Mouse (Mus musculus): Measurements from ENCODE around the gene Mypn. TPM values are rescaled to one million over a fixed set of nuclear protein-coding genes. Genes with fewer than 3 reads are reported as not detected.

Gene Mypn
- polyA plus RNA-seq, 1 experiment from 2014 or later, result 0.05 TPM

GRCm38 (mm10) chr10:63236663-63237062, 32.9 kb upstream of the Mypn start:
- WGBS, result 93% methylated on average over 6 of the region's 6 CpGs
- no peak for ATAC-seq
- Histone ChIP-seq H3K27ac (no peak overlapping the region), H3K36me3 (no peaks in the 10 kb centered on the region), H3K9ac (replicated peaks) (no peak overlapping the region), H3K4me2 (replicated peaks) (no peak overlapping the region), H3K27me3 (no peaks in the 10 kb centered on the region), H3K4me1 (replicated peaks) (0 out of 2 replicates have a peak, but pooled peaks cover under 1% of the 10 kb centered on the region), H3K9me3 (no peaks in the 10 kb centered on the region), H3K4me3 (replicated peaks) (no peak overlapping the region)

GRCm38 (mm10) chr10:63235889-63236288, 32.1 kb upstream of the Mypn start:
- WGBS, result 90% methylated on average over 8 of the region's 8 CpGs
- Histone ChIP-seq H3K27me3 (no peaks in the 10 kb centered on the region), H3K4me2 (replicated peaks) (no peak overlapping the region), H3K9ac (replicated peaks) (no peak overlapping the region), H3K9me3 (no peaks in the 10 kb centered on the region), H3K36me3 (no peaks in the 10 kb centered on the region), H3K4me3 (replicated peaks) (no peak overlapping the region), H3K27ac (no peak overlapping the region), H3K4me1 (replicated peaks) (no peaks in the 10 kb centered on the region)
- ATAC-seq, result no peak

- Histone ChIP-seq H3K4me2 (replicated peaks) (no peak overlapping the region), H3K36me3 (no peaks in the 10 kb centered on the region), H3K27me3 (no peaks in the 10 kb centered on the region), H3K9me3 (no peaks in the 10 kb centered on the region), H3K27ac (no peak overlapping the region), H3K9ac (replicated peaks) (no peak overlapping the region), H3K4me1 (replicated peaks) (no peaks in the 10 kb centered on the region), H3K4me3 (replicated peaks) (no peak overlapping the region)
- 88% methylated on average over 5 of the region's 5 CpGs for WGBS
- no peak for ATAC-seq
These were observed 30.4 kb upstream of the Mypn start for GRCm38 (mm10) chr10:63234133-63234532.

GRCm38 (mm10) chr10:63231630-63232029, 27.9 kb upstream of the Mypn start:
- no peak overlapping the region for H3K9ac ChIP-seq (replicated peaks)
- H3K27ac ChIP-seq, result no peak overlapping the region
- no peak for ATAC-seq
- 91% methylated on average over 5 of the region's 5 CpGs for WGBS
- H3K4me3 ChIP-seq (replicated peaks), result no peak overlapping the region
- H3K36me3 ChIP-seq, result no peaks in the 10 kb centered on the region
- H3K27me3 ChIP-seq, result no peaks in the 10 kb centered on the region
- H3K4me1 ChIP-seq (replicated peaks), result no peaks in the 10 kb centered on the region
- H3K4me2 ChIP-seq (replicated peaks), result no peak overlapping the region
- no peaks in the 10 kb centered on the region for H3K9me3 ChIP-seq

GRCm38 (mm10) chr10:63230854-63231253, 27.1 kb upstream of the Mypn start:
- H3K36me3 ChIP-seq, result no peaks in the 10 kb centered on the region
- whole genome bisulfite sequencing, result 48% methylated on average over 3 of the region's 5 CpGs
- ATAC-seq, result no peak
- H3K27me3 ChIP-seq, result no peaks in the 10 kb centered on the region
- H3K4me1 ChIP-seq (replicated peaks), result no peaks in the 10 kb centered on the region
- H3K9ac ChIP-seq (replicated peaks), result no peak overlapping the region
- no peaks in the 10 kb centered on the region for H3K9me3 ChIP-seq
- H3K4me2 ChIP-seq (replicated peaks), result no peak overlapping the region
- no peak overlapping the region for H3K27ac ChIP-seq
- H3K4me3 ChIP-seq (replicated peaks), result no peak overlapping the region

- 88% methylated on average over 7 of the region's 7 CpGs for WGBS
- no peaks in the 10 kb centered on the region for H3K27me3 ChIP-seq
- ATAC-seq, result no peak
These were observed 26.5 kb upstream of the Mypn start for GRCm38 (mm10) chr10:63230266-63230665.

GRCm38 (mm10) chr10:63224341-63224740, 20.6 kb upstream of the Mypn start:
- Histone ChIP-seq H3K4me2 (replicated peaks) (no peak overlapping the region), H3K4me3 (replicated peaks) (no peak overlapping the region), H3K4me1 (replicated peaks) (no peaks in the 10 kb centered on the region), H3K27me3 (no peaks in the 10 kb centered on the region), H3K9me3 (no peaks in the 10 kb centered on the region), H3K36me3 (no peaks in the 10 kb centered on the region), H3K27ac (no peak overlapping the region), H3K9ac (replicated peaks) (no peak overlapping the region)
- WGBS, result 78% methylated on average over 12 of the region's 12 CpGs
- no peak for ATAC-seq

More at GRCm38 (mm10) chr10:63230266-63230665, 26.5 kb upstream of the Mypn start:
- Histone ChIP-seq H3K4me2 (replicated peaks) (no peak overlapping the region), H3K9ac (replicated peaks) (no peak overlapping the region), H3K36me3 (no peaks in the 10 kb centered on the region), H3K4me1 (replicated peaks) (no peaks in the 10 kb centered on the region), H3K4me3 (replicated peaks) (no peak overlapping the region), H3K27ac (no peak overlapping the region), H3K9me3 (no peaks in the 10 kb centered on the region)

- no peak for ATAC-seq
- Histone ChIP-seq H3K27ac (no peak overlapping the region), H3K9me3 (no peaks in the 10 kb centered on the region), H3K36me3 (no peaks in the 10 kb centered on the region), H3K4me2 (replicated peaks) (no peak overlapping the region), H3K4me3 (replicated peaks) (no peak overlapping the region), H3K27me3 (no peaks in the 10 kb centered on the region), H3K9ac (replicated peaks) (no peak overlapping the region), H3K4me1 (replicated peaks) (no peaks in the 10 kb centered on the region)
- 61% methylated on average over 7 of the region's 7 CpGs for WGBS
These were observed 17.5 kb upstream of the Mypn start for GRCm38 (mm10) chr10:63221081-63221783.

- 67% methylated on average over 6 of the region's 6 CpGs for WGBS
- H3K36me3 ChIP-seq, result no peaks in the 10 kb centered on the region
- H3K9ac ChIP-seq (replicated peaks), result no peak overlapping the region
- H3K27ac ChIP-seq, result no peak overlapping the region
- no peak overlapping the region for H3K4me2 ChIP-seq (replicated peaks)
- ATAC-seq, result no peak
- H3K9me3 ChIP-seq, result no peaks in the 10 kb centered on the region
- no peak overlapping the region for H3K4me3 ChIP-seq (replicated peaks)
- no peaks in the 10 kb centered on the region for H3K27me3 ChIP-seq
- H3K4me1 ChIP-seq (replicated peaks), result no peaks in the 10 kb centered on the region
These were observed 5.1 kb upstream of the Mypn start for GRCm38 (mm10) chr10:63208871-63209270.

- Histone ChIP-seq H3K27ac (no peak overlapping the region), H3K36me3 (no peaks in the 10 kb centered on the region), H3K27me3 (no peaks in the 10 kb centered on the region), H3K4me3 (replicated peaks) (no peak overlapping the region), H3K4me2 (replicated peaks) (no peak overlapping the region), H3K9me3 (no peaks in the 10 kb centered on the region), H3K9ac (replicated peaks) (no peak overlapping the region), H3K4me1 (replicated peaks) (no peaks in the 10 kb centered on the region)
- no peak for ATAC-seq
- 84% methylated on average over 3 of the region's 3 CpGs for WGBS
These were observed 750 bp downstream of the Mypn start for GRCm38 (mm10) chr10:63203002-63203401.

- ATAC-seq, result no peak
- no peaks in the 10 kb centered on the region for H3K9me3 ChIP-seq
- H3K27ac ChIP-seq, result no peak overlapping the region
- H3K9ac ChIP-seq (replicated peaks), result no peak overlapping the region
- no peak overlapping the region for H3K4me3 ChIP-seq (replicated peaks)
- H3K27me3 ChIP-seq, result no peaks in the 10 kb centered on the region
- 83% methylated on average over 8 of the region's 8 CpGs for WGBS
- no peak overlapping the region for H3K4me2 ChIP-seq (replicated peaks)
- no peaks in the 10 kb centered on the region for H3K36me3 ChIP-seq
- no peaks in the 10 kb centered on the region for H3K4me1 ChIP-seq (replicated peaks)
These were observed 2.2 kb downstream of the Mypn start for GRCm38 (mm10) chr10:63201534-63201933.

GRCm38 (mm10) chr10:63199008-63199407, 4.7 kb downstream of the Mypn start:
- ATAC-seq, result no peak
- no peak overlapping the region for H3K9ac ChIP-seq (replicated peaks)
- no peaks in the 10 kb centered on the region for H3K9me3 ChIP-seq
- no peaks in the 10 kb centered on the region for H3K27me3 ChIP-seq
- 84% methylated on average over 4 of the region's 4 CpGs for WGBS
- H3K36me3 ChIP-seq, result no peaks in the 10 kb centered on the region
- no peak overlapping the region for H3K4me3 ChIP-seq (replicated peaks)
- H3K27ac ChIP-seq, result no peak overlapping the region
- no peak overlapping the region for H3K4me2 ChIP-seq (replicated peaks)
- H3K4me1 ChIP-seq (replicated peaks), result no peaks in the 10 kb centered on the region

GRCm38 (mm10) chr10:63192736-63193135, 11.0 kb downstream of the Mypn start:
- Histone ChIP-seq H3K27ac (no peak overlapping the region), H3K36me3 (no peaks in the 10 kb centered on the region), H3K4me2 (replicated peaks) (no peak overlapping the region), H3K4me3 (replicated peaks) (no peak overlapping the region), H3K9me3 (no peaks in the 10 kb centered on the region), H3K27me3 (no peaks in the 10 kb centered on the region), H3K4me1 (replicated peaks) (no peaks in the 10 kb centered on the region), H3K9ac (replicated peaks) (no peak overlapping the region)
- 90% methylated on average over 14 of the region's 14 CpGs for WGBS
- ATAC-seq, result no peak

Data from midbrain, embryonic 13.5 days (tissue).